Mouse (Mus musculus) forebrain, embryonic 10.5 days (tissue): ENCODE measurements around the gene Slc35d2. TPM values are rescaled to one million over a fixed set of nuclear protein-coding genes. Genes with fewer than 3 reads are reported as not detected.
A peak's percentile ranks its signal among the peaks of the same experiment; 100 is the strongest.

Experiments used
- DNase-seq: peaks from one replicate; pipeline ENCODE4 v3.0.0-alpha.2; 2017; ENCODE audit warnings: low spot score; ENCODE audit errors: extremely low spot score
- H3K27ac ChIP-seq: fragments of 300-500 bp; sonication (generic); 2 replicates; pipeline ENCODE4 v1.5.1; 2016; ENCODE audit warnings: mild to moderate bottlenecking
- H3K27me3 ChIP-seq: fragments of 300-500 bp; sonication (generic); 2 replicates; pipeline ENCODE4 v1.6.1; 2016; ENCODE audit warnings: mild to moderate bottlenecking; ENCODE audit not compliant: poor library complexity, severe bottlenecking
- H3K36me3 ChIP-seq: fragments of 300-500 bp; sonication (generic); replicated peaks from 2 replicates; pipeline ENCODE4 v1.6.1; 2016; ENCODE audit warnings: mild to moderate bottlenecking, moderate library complexity
- H3K4me1 ChIP-seq: fragments of 300-500 bp; sonication (generic); 2 replicates; pipeline ENCODE4 v1.6.1; 2016
- H3K4me3 ChIP-seq: fragments of 300-500 bp; sonication (generic); 2 replicates; pipeline ENCODE4 v1.5.1; 2016; ENCODE audit warnings: mild to moderate bottlenecking, moderate library complexity
- H3K9me3 ChIP-seq: fragments of 300-500 bp; sonication (generic); 2 replicates; pipeline ENCODE4 v1.6.1; 2016; ENCODE audit warnings: mild to moderate bottlenecking, moderate library complexity
- WGBS: fragments of 180-500 bp; shearing (Covaris S2); methylation state at CpG from one replicate; pipeline ENCODE4 v1.1.7; 2016; 5-methylcytosine and 5-hydroxymethylcytosine counted together
- polyA plus RNA-seq: library from polyadenylated mRNA; unstranded; fragments of >200 nt; fragmentation: Nextera tagmentation; extraction: Ambion mirVana; gene quantifications from 2 replicates; pipeline ENCODE4 v1.2.1, GENCODE M21; 2016

Slc35d2 gene
- polyA plus RNA-seq, 1 experiment from 2014 or later, result 2.8 TPM

GRCm38 (mm10) chr13:64152671-64153082, 23.5 kb upstream of the Slc35d2 start:
- Histone ChIP-seq H3K36me3 (peaks cover 7% of the 10 kb centered on the region; the same call in 1 of the 2 replicates), H3K27ac (peak overlapping the region; percentile 98), H3K4me1 (peaks cover 55% of the 10 kb centered on the region), H3K9me3 (no peaks in the 10 kb centered on the region), H3K27me3 (peaks cover 6% of the 10 kb centered on the region), H3K4me3 (peak overlapping the region; percentile 97)
- under 1% methylated on average over 61 of the region's 61 CpGs for WGBS
- peak; percentile 51 for DNase-seq

DNA sequence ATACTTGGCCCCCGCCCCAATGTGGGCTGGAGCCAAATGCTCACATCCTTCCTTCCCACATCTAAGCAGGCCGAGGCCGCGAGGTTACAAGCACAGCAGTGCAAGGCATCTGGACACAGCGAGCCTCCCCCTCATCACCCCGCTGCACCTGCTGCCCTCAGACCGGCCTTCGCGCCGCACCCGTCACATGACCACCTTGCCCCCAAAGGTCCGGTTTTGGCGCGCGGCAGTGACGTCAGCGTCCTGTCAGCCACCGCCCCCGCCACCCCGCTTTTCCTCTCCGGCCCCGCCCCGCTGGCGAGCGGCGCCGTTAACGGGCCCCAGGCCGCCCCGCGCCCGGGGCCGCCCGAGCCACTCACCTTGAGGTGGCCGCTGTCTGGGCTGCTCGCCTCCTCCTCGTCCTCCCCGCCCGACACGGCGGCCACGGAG, 23.1 kb upstream of the Slc35d2 start:
- H3K4me1 ChIP-seq, result peaks cover 55% of the 10 kb centered on the region
- WGBS, result under 1% methylated on average over 42 of the region's 42 CpGs
- peak overlapping the region; percentile 98 for H3K27ac ChIP-seq
- no peaks in the 10 kb centered on the region for H3K9me3 ChIP-seq
- peaks cover 7% of the 10 kb centered on the region; the same call in 1 of the 2 replicates for H3K36me3 ChIP-seq
- H3K27me3 ChIP-seq, result peaks cover 6% of the 10 kb centered on the region
- peak overlapping the region; percentile 97 for H3K4me3 ChIP-seq
- DNase-seq, result peak; percentile 86

GRCm38 (mm10) chr13:64150121-64150520, 21.0 kb upstream of the Slc35d2 start:
- Histone ChIP-seq H3K9me3 (no peaks in the 10 kb centered on the region), H3K36me3 (peaks cover 13% of the 10 kb centered on the region), H3K27ac (no peak overlapping the region), H3K27me3 (no peaks in the 10 kb centered on the region), H3K4me3 (peak overlapping the region; percentile 97), H3K4me1 (peaks cover 48% of the 10 kb centered on the region)
- WGBS, result 80% methylated on average over 5 of the region's 5 CpGs
- no peak for DNase-seq

- Histone ChIP-seq H3K9me3 (no peaks in the 10 kb centered on the region), H3K36me3 (peaks cover 42% of the 10 kb centered on the region), H3K27ac (peak overlapping the region; percentile 81), H3K27me3 (no peaks in the 10 kb centered on the region), H3K4me1 (peaks cover 25% of the 10 kb centered on the region), H3K4me3 (peak overlapping the region; percentile 61)
- DNase-seq, result peak; percentile 21
- WGBS, result 42% methylated on average over 15 of the region's 15 CpGs
These were observed 628 bp upstream of the Slc35d2 start for GRCm38 (mm10) chr13:64129616-64130375.

DNA sequence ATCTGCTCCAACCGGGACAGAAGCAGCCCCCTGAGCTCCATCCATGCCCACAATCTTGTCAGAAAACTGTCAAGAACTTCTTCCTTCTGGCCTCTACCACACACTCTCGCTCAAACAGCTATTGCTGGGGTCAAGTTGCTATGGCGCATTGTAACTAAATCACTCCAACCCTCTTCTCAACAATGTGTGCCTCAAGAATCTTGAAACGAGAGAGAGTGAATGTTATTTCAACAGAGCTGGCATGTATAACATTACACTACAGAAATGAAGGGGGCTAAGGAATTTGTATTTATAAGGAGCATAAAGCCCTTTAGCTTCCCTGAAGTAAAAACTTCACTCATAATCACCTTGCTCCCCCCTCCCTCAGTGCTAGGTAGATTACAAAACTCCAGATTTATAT, 2.9 kb downstream of the Slc35d2 start:
- Histone ChIP-seq H3K36me3 (peaks cover 9% of the 10 kb centered on the region), H3K4me1 (peaks cover 25% of the 10 kb centered on the region), H3K9me3 (peaks cover 4% of the 10 kb centered on the region; the same call in 1 of the 2 replicates), H3K27ac (no peak overlapping the region), H3K4me3 (no peak overlapping the region), H3K27me3 (no peaks in the 10 kb centered on the region)
- 63% methylated on average over 4 of the region's 4 CpGs for WGBS
- no peak for DNase-seq

- peaks cover 25% of the 10 kb centered on the region for H3K4me1 ChIP-seq
- H3K27ac ChIP-seq, result no peak overlapping the region
- H3K36me3 ChIP-seq, result no peaks in the 10 kb centered on the region
- no peaks in the 10 kb centered on the region for H3K27me3 ChIP-seq
- H3K9me3 ChIP-seq, result peaks cover 4% of the 10 kb centered on the region; the same call in 1 of the 2 replicates
- H3K4me3 ChIP-seq, result no peak overlapping the region
- WGBS, result 87% methylated on average over 6 of the region's 6 CpGs
- DNase-seq, result no peak
These were observed 4.3 kb downstream of the Slc35d2 start for GRCm38 (mm10) chr13:64124886-64125285.

DNA sequence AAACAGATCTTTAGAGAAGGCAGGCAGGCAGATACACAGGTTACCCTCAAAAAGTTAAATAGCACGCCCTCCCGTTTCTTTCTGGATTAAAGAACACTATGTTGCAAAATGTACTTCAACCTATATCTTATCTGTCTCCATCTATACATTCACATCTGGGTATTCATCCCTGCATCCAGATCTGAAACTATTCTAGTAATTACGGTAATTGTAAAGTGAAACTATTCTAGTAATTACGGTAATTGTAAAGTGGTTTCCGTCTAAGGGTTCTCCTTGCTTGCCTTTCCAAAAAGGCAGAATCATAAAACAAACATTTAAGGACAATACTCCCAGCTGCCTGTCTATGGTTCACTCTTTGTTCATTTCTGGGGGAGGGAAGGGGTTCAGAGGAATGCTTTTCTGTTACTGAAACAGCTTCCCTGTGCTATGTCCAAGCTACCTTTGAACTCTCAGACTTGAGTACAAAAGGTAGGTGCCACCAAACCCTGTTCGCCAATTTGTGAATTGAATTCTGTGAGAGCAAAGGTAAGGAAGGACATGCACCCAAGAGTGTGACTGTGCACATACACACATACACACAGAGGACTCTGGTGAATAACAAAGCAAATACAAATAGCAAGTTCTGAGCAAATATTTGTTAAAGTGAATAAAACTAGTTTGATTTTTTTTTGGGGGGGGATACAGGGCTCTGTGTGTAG, 5.5 kb downstream of the Slc35d2 start:
- H3K9me3 ChIP-seq, result peaks cover 4% of the 10 kb centered on the region; the same call in 1 of the 2 replicates
- DNase-seq, result no peak
- 28% methylated on average over 6 of the region's 6 CpGs for WGBS

DNA sequence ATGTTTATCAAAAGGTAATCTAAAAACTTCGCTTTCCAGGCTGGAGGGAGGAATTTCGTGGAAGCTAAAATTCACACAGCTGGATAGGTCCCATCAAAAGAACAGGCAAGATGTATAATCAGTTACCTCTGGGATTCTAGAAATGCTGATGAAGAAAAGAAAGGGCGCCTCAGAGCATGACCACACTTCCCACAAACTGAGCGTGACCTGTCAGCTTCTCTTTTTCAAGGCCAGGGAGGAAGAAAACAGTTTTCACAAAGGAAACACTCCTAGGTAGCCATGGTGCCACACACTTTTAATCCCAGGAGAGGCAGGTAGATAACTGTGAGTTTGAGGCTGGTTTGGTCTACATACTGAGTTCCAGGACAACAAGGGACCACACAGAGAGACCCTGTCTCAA, 8.4 kb downstream of the Slc35d2 start:
- H3K4me3 ChIP-seq, result no peak overlapping the region
- peaks cover 3% of the 10 kb centered on the region; the same call in 1 of the 2 replicates for H3K4me1 ChIP-seq
- H3K27ac ChIP-seq, result no peak overlapping the region
- no peaks in the 10 kb centered on the region for H3K27me3 ChIP-seq
- no peaks in the 10 kb centered on the region for H3K36me3 ChIP-seq
- H3K9me3 ChIP-seq, result peaks cover 4% of the 10 kb centered on the region; the same call in 1 of the 2 replicates
- 74% methylated on average over 4 of the region's 4 CpGs for WGBS
- no peak for DNase-seq

More for the DNA sequence above, 5.5 kb downstream of the Slc35d2 start:
- Histone ChIP-seq H3K27me3 (no peaks in the 10 kb centered on the region), H3K4me3 (no peak overlapping the region), H3K36me3 (no peaks in the 10 kb centered on the region), H3K4me1 (peaks cover 15% of the 10 kb centered on the region), H3K27ac (no peak overlapping the region)

DNA sequence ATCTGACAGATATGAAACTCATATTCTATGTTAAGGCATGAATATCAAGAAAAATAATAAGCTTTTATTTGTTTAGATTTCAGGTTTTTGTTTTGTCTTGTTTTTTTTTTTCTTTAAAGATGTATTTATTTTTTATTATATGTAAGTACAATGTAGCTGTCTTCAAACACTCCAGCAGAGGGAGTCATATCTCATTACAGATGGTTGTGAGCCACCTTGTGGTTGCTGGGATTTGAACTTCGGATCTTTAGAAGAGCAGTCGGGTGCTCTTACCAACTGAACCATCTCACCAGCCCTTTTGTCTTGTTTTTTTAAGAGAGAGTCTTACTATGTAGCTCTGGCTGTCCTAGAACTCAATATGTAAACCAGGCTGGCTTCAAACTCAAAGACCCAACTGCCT, 11.7 kb downstream of the Slc35d2 start:
- no peaks in the 10 kb centered on the region for H3K9me3 ChIP-seq
- no peak overlapping the region for H3K27ac ChIP-seq
- WGBS, result 59% methylated on average over 2 of the region's 2 CpGs
- DNase-seq, result no peak
- H3K4me1 ChIP-seq, result no peaks in the 10 kb centered on the region
- no peak overlapping the region for H3K4me3 ChIP-seq
- H3K36me3 ChIP-seq, result no peaks in the 10 kb centered on the region
- H3K27me3 ChIP-seq, result no peaks in the 10 kb centered on the region

- Histone ChIP-seq H3K36me3 (no peaks in the 10 kb centered on the region), H3K9me3 (no peaks in the 10 kb centered on the region), H3K4me1 (peaks cover 23% of the 10 kb centered on the region), H3K4me3 (no peak overlapping the region), H3K27ac (no peak overlapping the region), H3K27me3 (peaks cover 20% of the 10 kb centered on the region)
- no peak for DNase-seq
- 97% methylated on average over 1 of the region's 1 CpGs for WGBS
These were observed 18.7 kb downstream of the Slc35d2 start for GRCm38 (mm10) chr13:64110421-64110820.

- Histone ChIP-seq H3K9me3 (no peaks in the 10 kb centered on the region), H3K4me3 (no peak overlapping the region), H3K27me3 (peaks cover 35% of the 10 kb centered on the region), H3K36me3 (no peaks in the 10 kb centered on the region), H3K4me1 (peaks cover 23% of the 10 kb centered on the region), H3K27ac (no peak overlapping the region)
- no peak for DNase-seq
- WGBS, result 30% methylated on average over 5 of the region's 5 CpGs
These were observed 20.8 kb downstream of the Slc35d2 start for GRCm38 (mm10) chr13:64108381-64108850.

GRCm38 (mm10) chr13:64107535-64107934, 21.6 kb downstream of the Slc35d2 start:
- Histone ChIP-seq H3K4me3 (no peak overlapping the region), H3K36me3 (no peaks in the 10 kb centered on the region), H3K9me3 (no peaks in the 10 kb centered on the region), H3K4me1 (peaks cover 23% of the 10 kb centered on the region), H3K27me3 (peaks cover 38% of the 10 kb centered on the region), H3K27ac (no peak overlapping the region)
- DNase-seq, result no peak
- 29% methylated on average over 8 of the region's 8 CpGs for WGBS

DNA sequence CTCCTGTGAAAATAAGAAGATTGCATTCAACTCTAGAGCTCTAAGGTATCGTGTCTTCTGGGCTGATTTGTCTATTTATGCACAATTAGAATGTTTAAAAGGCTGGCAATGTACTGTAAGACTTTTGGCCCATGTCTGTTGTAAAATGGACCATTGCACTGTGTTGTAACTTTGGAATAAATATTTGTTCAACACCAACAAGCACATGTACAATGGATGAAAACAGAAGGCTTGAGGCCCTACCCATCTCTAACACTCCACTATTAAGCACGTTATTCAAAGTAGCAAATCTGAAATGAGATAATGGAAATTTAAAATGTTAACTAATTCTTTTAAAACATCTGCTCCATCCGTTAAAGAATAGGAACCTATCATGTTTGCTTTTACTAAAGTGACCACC, 22.1 kb downstream of the Slc35d2 start:
- H3K4me1 ChIP-seq, result peaks cover 23% of the 10 kb centered on the region
- peaks cover 43% of the 10 kb centered on the region for H3K27me3 ChIP-seq
- H3K36me3 ChIP-seq, result no peaks in the 10 kb centered on the region
- WGBS, result 63% methylated on average over 3 of the region's 3 CpGs
- H3K27ac ChIP-seq, result no peak overlapping the region
- H3K9me3 ChIP-seq, result no peaks in the 10 kb centered on the region
- H3K4me3 ChIP-seq, result no peak overlapping the region
- no peak for DNase-seq
